Mouse (Mus musculus): ENCODE measurements around the gene Tmem39b.

Tmem39b gene

GRCm38 (mm10) chr4:129683901-129684493, 12.6 kb downstream of the Tmem39b start:
- DNase-seq (ENCODE audit: low read depth) = peak; percentile 44

GRCm38 (mm10) chr4:129681837-129682236, 14.8 kb downstream of the Tmem39b start:
- no peak for DNase-seq (ENCODE audit: low read depth)

- DNase-seq (ENCODE audit: low read depth) = peak; percentile 14
Measured at GRCm38 (mm10) chr4:129672878-129673449, 23.7 kb downstream of the Tmem39b start.

GRCm38 (mm10) chr4:129672083-129672877, 24.4 kb downstream of the Tmem39b start, which contains the start of gene Kpna6:
Gene Kpna6 (minus strand): TSS chr4:129672767.
- DNase-seq (ENCODE audit: low read depth) = peak; percentile 96

GRCm38 (mm10) chr4:129671491-129672082, 25.1 kb downstream of the Tmem39b start:
- peak; percentile 86 for DNase-seq (ENCODE audit: low read depth)

- no peak for DNase-seq (ENCODE audit: low read depth)
Measured at GRCm38 (mm10) chr4:129662255-129662813, 34.3 kb downstream of the Tmem39b start.

- no peak for DNase-seq (ENCODE audit: low read depth)
Measured at GRCm38 (mm10) chr4:129661584-129661983, 35.1 kb downstream of the Tmem39b start.

GRCm38 (mm10) chr4:129654770-129655169, 41.9 kb downstream of the Tmem39b start:
- DNase-seq (ENCODE audit: low read depth) = no peak

GRCm38 (mm10) chr4:129650359-129650758, 46.3 kb downstream of the Tmem39b start:
- no peak for DNase-seq (ENCODE audit: low read depth)

GRCm38 (mm10) chr4:129648656-129649055, 48.0 kb downstream of the Tmem39b start:
- DNase-seq (ENCODE audit: low read depth) = peak; percentile 53

- DNase-seq (ENCODE audit: low read depth) = no peak
Measured at GRCm38 (mm10) chr4:129645204-129645603, 51.4 kb downstream of the Tmem39b start.

GRCm38 (mm10) chr4:129641756-129642155, 54.9 kb downstream of the Tmem39b start:
- DNase-seq (ENCODE audit: low read depth) = peak; percentile 78

- DNase-seq (ENCODE audit: low read depth) = peak; percentile 100
Measured at GRCm38 (mm10) chr4:129640638-129641467, 55.8 kb downstream of the Tmem39b start, which contains the start of gene Txlna. Gene Txlna (minus strand): TSS chr4:129641065.

- DNase-seq (ENCODE audit: low read depth) = peak; percentile 65
Measured at GRCm38 (mm10) chr4:129640101-129640637, 56.5 kb downstream of the Tmem39b start.

GRCm38 (mm10) chr4:129639221-129639620, 57.4 kb downstream of the Tmem39b start:
- no peak for DNase-seq (ENCODE audit: low read depth)

- DNase-seq (ENCODE audit: low read depth) = no peak
Measured at GRCm38 (mm10) chr4:129633852-129634251, 62.8 kb downstream of the Tmem39b start.

- DNase-seq (ENCODE audit: low read depth) = no peak
Measured at GRCm38 (mm10) chr4:129631867-129632266, 64.8 kb downstream of the Tmem39b start.

GRCm38 (mm10) chr4:129630944-129631343, 65.7 kb downstream of the Tmem39b start:
- peak; percentile 33 for DNase-seq (ENCODE audit: low read depth)
